Mouse (Mus musculus): ENCODE measurements at regions not wholly inside any gene's neighbourhood (a gene's known extent, or its start where the extent isn't known, plus 50 kb on each side); places are given as distances from the start of the nearest gene placed in this dataset.

DNA sequence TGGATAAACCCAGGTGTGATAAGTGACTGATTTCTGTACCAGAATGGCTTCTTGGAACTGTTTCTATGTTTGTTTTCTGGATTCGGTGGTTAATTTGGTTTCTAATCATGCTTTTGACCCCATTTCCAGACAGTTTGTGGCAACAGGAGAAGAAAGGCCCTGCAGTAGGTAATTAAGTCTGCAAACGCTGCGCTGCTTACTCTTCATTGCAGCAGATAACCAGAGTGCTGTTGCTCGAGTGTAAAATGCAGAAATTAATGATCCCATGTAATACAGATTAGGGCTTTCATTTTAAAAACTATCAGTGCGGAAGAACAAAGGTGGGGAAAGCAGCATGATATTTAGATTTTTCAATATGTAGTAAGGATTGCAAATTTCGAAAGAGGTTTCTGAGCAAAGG lies 667.0 kb upstream of the Cypt12 start:
- H3K9me3 ChIP-seq (replicated peaks; ENCODE audit: control insufficient read depth, insufficient read depth, low read length, poor library complexity, severe bottlenecking): no peaks in the 10 kb centered on the region
- no peaks in the 10 kb centered on the region for H3K27me3 ChIP-seq (ENCODE audit: control insufficient read depth, insufficient read depth, low read length, poor library complexity, severe bottlenecking)
- TF ChIP-seq EP300 (IDR thresholded peaks at IDR 0.05; ENCODE audit: insufficient read depth, low read depth, low read length) (no peak), POLR2A (IDR thresholded peaks at IDR 0.05; ENCODE audit: insufficient read depth, low read length) (no peak), CTCF (IDR thresholded peaks at IDR 0.05; ENCODE audit: low read depth, low read length) (no peak)
- no peak overlapping the region for H3K9ac ChIP-seq (ENCODE audit: low read depth, poor library complexity, severe bottlenecking)
- no peaks in the 10 kb centered on the region for H3K4me1 ChIP-seq (ENCODE audit: control insufficient read depth, insufficient read depth, low read length)
- H3K36me3 ChIP-seq (ENCODE audit: control insufficient read depth, insufficient read depth, low read length, poor library complexity, severe bottlenecking): no peaks in the 10 kb centered on the region
- no peak overlapping the region for H3K4me3 ChIP-seq (ENCODE audit: low read depth, low read length)
- no peak overlapping the region for H3K27ac ChIP-seq (ENCODE audit: insufficient read depth, low read length)

DNA sequence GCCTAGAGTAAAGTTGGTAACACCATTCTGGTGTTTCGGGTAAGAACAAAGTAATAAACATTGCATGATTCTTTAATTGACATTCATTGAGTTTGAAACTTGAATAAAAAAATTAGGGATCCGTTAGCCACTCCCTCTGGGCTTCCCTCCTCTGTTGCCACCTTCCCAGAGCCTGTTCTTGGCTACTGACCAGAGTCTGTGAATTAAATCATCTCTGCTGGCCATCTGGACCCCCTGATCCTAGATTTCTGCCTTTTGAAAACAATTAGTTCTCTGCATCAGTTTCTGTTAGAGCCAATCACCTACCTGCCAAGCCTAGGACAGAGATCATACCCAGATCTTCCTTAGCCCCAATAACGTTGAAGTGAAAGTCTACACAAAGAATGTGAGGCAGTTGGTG lies 665.3 kb upstream of the Cypt12 start:
- no peak for TF ChIP-seq POLR2A (IDR thresholded peaks at IDR 0.05; ENCODE audit: insufficient read depth, low read length)
- no peak for TF ChIP-seq CTCF (IDR thresholded peaks at IDR 0.05; ENCODE audit: low read depth, low read length)
- TF ChIP-seq EP300 (IDR thresholded peaks at IDR 0.05; ENCODE audit: insufficient read depth, low read depth, low read length): no peak

DNA sequence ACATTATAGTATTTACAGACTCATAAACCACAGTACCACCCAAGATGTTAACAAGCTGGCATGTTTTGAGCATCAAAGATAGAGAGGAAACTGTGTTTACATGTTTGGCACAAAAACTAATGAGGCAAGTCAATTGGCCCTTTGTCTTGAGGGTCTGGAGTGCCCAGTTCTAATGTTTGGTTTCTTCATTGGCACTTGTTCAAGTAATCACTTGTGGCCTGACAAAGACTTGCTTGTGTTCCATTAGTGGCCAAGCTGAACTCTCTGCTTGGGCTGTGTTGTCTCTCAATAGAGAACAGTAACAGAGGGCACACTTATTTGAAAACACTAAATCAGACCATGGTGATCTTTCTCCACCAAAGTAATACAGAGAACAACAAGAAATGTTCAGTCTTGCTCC lies 630.7 kb upstream of the Cypt12 start:
- no peaks in the 10 kb centered on the region for H3K4me1 ChIP-seq (ENCODE audit: control insufficient read depth, insufficient read depth, low read length)
- H3K9me3 ChIP-seq (replicated peaks; ENCODE audit: control insufficient read depth, insufficient read depth, low read length, poor library complexity, severe bottlenecking): no peaks in the 10 kb centered on the region
- TF ChIP-seq EP300 (IDR thresholded peaks at IDR 0.05; ENCODE audit: insufficient read depth, low read depth, low read length) (no peak), CTCF (IDR thresholded peaks at IDR 0.05; ENCODE audit: low read depth, low read length) (no peak), POLR2A (IDR thresholded peaks at IDR 0.05; ENCODE audit: insufficient read depth, low read length) (no peak)
- no peak overlapping the region for H3K9ac ChIP-seq (ENCODE audit: low read depth, poor library complexity, severe bottlenecking)
- H3K4me3 ChIP-seq (ENCODE audit: low read depth, low read length): no peak overlapping the region
- no peak overlapping the region for H3K27ac ChIP-seq (ENCODE audit: insufficient read depth, low read length)
- H3K36me3 ChIP-seq (ENCODE audit: control insufficient read depth, insufficient read depth, low read length, poor library complexity, severe bottlenecking): no peaks in the 10 kb centered on the region
- H3K27me3 ChIP-seq (ENCODE audit: control insufficient read depth, insufficient read depth, low read length, poor library complexity, severe bottlenecking): no peaks in the 10 kb centered on the region

More for the DNA sequence above, 665.3 kb upstream of the Cypt12 start:
- Histone ChIP-seq H3K27me3 (ENCODE audit: control insufficient read depth, insufficient read depth, low read length, poor library complexity, severe bottlenecking) (no peaks in the 10 kb centered on the region), H3K36me3 (ENCODE audit: control insufficient read depth, insufficient read depth, low read length, poor library complexity, severe bottlenecking) (no peaks in the 10 kb centered on the region), H3K4me1 (ENCODE audit: control insufficient read depth, insufficient read depth, low read length) (no peaks in the 10 kb centered on the region), H3K27ac (ENCODE audit: insufficient read depth, low read length) (no peak overlapping the region), H3K9me3 (replicated peaks; ENCODE audit: control insufficient read depth, insufficient read depth, low read length, poor library complexity, severe bottlenecking) (no peaks in the 10 kb centered on the region), H3K9ac (ENCODE audit: low read depth, poor library complexity, severe bottlenecking) (no peak overlapping the region), H3K4me3 (ENCODE audit: low read depth, low read length) (no peak overlapping the region)

DNA sequence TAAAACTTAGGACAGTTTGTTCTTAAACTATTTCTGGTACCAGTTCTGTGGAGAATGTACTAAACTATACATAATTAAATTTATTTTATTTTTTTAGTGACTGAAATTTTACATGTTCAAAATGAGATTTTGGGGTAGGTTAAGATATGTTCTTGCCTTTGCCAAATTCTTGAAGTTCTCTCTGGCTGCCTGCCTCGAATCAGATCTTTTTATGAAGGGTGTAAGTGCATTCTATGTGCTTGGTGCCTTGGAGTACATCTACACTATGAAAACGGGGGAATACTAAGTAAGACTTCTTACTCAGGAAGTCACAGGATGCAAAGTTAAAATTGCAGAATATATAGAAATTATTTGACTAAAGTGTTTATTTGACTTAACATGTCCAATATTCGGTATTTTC lies 629.8 kb upstream of the Cypt12 start:
- no peak overlapping the region for H3K9ac ChIP-seq (ENCODE audit: low read depth, poor library complexity, severe bottlenecking)
- no peaks in the 10 kb centered on the region for H3K27me3 ChIP-seq (ENCODE audit: control insufficient read depth, insufficient read depth, low read length, poor library complexity, severe bottlenecking)
- H3K27ac ChIP-seq (ENCODE audit: insufficient read depth, low read length): no peak overlapping the region
- H3K36me3 ChIP-seq (ENCODE audit: control insufficient read depth, insufficient read depth, low read length, poor library complexity, severe bottlenecking): no peaks in the 10 kb centered on the region
- no peak overlapping the region for H3K4me3 ChIP-seq (ENCODE audit: low read depth, low read length)
- TF ChIP-seq POLR2A (IDR thresholded peaks at IDR 0.05; ENCODE audit: insufficient read depth, low read length) (no peak), EP300 (IDR thresholded peaks at IDR 0.05; ENCODE audit: insufficient read depth, low read depth, low read length) (no peak), CTCF (IDR thresholded peaks at IDR 0.05; ENCODE audit: low read depth, low read length) (no peak)
- no peaks in the 10 kb centered on the region for H3K4me1 ChIP-seq (ENCODE audit: control insufficient read depth, insufficient read depth, low read length)
- H3K9me3 ChIP-seq (replicated peaks; ENCODE audit: control insufficient read depth, insufficient read depth, low read length, poor library complexity, severe bottlenecking): no peaks in the 10 kb centered on the region

DNA sequence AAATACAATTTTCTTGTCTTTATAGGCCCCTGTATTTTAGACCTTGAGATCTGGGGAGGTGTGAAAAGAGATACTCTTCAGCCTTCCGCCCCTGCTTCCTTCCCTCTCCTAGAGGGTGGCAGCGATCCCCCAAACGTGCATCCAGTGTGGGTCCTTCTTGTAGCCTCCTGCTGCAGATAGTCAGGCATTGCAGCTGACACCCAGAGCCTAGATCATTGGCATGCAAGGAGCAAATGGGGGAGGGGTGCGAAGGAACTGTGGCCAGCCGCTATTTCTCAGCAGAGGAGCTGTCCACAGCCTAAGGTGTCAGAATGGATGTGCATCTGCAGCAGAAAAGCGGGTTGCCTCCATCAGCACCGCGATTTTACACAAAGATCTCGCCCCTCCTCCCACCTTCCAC lies 629.0 kb upstream of the Cypt12 start:
- TF ChIP-seq CTCF (IDR thresholded peaks at IDR 0.05; ENCODE audit: low read depth, low read length) (no peak), EP300 (IDR thresholded peaks at IDR 0.05; ENCODE audit: insufficient read depth, low read depth, low read length) (0 out of 2 replicates have a peak, but pooled peaks have one; percentile 31)
- no peaks in the 10 kb centered on the region for H3K9me3 ChIP-seq (replicated peaks; ENCODE audit: control insufficient read depth, insufficient read depth, low read length, poor library complexity, severe bottlenecking)
- H3K27me3 ChIP-seq (ENCODE audit: control insufficient read depth, insufficient read depth, low read length, poor library complexity, severe bottlenecking): no peaks in the 10 kb centered on the region
- no peak overlapping the region for H3K9ac ChIP-seq (ENCODE audit: low read depth, poor library complexity, severe bottlenecking)
- no peak overlapping the region for H3K27ac ChIP-seq (ENCODE audit: insufficient read depth, low read length)
- H3K36me3 ChIP-seq (ENCODE audit: control insufficient read depth, insufficient read depth, low read length, poor library complexity, severe bottlenecking): no peaks in the 10 kb centered on the region
- H3K4me3 ChIP-seq (ENCODE audit: low read depth, low read length): no peak overlapping the region
- no peaks in the 10 kb centered on the region for H3K4me1 ChIP-seq (ENCODE audit: control insufficient read depth, insufficient read depth, low read length)

DNA sequence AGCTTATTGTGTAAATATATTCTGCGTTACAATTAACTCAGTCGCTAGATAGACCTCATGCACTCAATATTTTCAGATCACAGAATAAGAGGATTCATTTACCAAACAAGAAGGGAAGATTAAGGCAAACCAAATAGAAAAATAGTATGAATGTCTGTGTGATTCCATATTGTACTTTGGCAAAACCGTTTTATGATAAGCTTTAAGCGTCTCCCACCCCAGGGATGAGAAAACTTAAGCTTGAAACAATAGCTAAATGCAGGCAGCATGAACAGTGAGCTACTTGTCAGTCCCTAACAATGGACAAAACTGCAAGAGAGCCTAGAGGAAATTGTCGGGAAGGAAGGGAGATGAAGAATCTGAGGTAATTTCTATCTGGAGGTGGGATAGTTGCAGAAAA lies 628.3 kb upstream of the Cypt12 start:
- Histone ChIP-seq H3K9ac (ENCODE audit: low read depth, poor library complexity, severe bottlenecking) (no peak overlapping the region), H3K27me3 (ENCODE audit: control insufficient read depth, insufficient read depth, low read length, poor library complexity, severe bottlenecking) (no peaks in the 10 kb centered on the region), H3K9me3 (replicated peaks; ENCODE audit: control insufficient read depth, insufficient read depth, low read length, poor library complexity, severe bottlenecking) (no peaks in the 10 kb centered on the region), H3K4me1 (ENCODE audit: control insufficient read depth, insufficient read depth, low read length) (no peaks in the 10 kb centered on the region), H3K27ac (ENCODE audit: insufficient read depth, low read length) (no peak overlapping the region), H3K36me3 (ENCODE audit: control insufficient read depth, insufficient read depth, low read length, poor library complexity, severe bottlenecking) (no peaks in the 10 kb centered on the region), H3K4me3 (ENCODE audit: low read depth, low read length) (no peak overlapping the region)
- TF ChIP-seq EP300 (IDR thresholded peaks at IDR 0.05; ENCODE audit: insufficient read depth, low read depth, low read length) (no peak), POLR2A (IDR thresholded peaks at IDR 0.05; ENCODE audit: insufficient read depth, low read length) (no peak), CTCF (IDR thresholded peaks at IDR 0.05; ENCODE audit: low read depth, low read length) (no peak)
